Mouse (Mus musculus): ENCODE data around the gene Slc35c1. TPM values are rescaled to one million over a fixed set of nuclear protein-coding genes. Genes with fewer than 3 reads are reported as not detected.
"Not testable (repeated sequence)": the region's sequence is repeated elsewhere in the genome, so short reads cannot be mapped to it uniquely, and the experiment has no call there.

Slc35c1 gene
- polyA plus RNA-seq, 1 experiment from 2014 or later = 6.9 TPM

- Histone ChIP-seq H3K27me3 (peaks cover 47% of the 10 kb centered on the region), H3K36me3 (no peaks in the 10 kb centered on the region), H3K4me2 (no peak overlapping the region), H3K9me3 (replicated peaks) (no peaks in the 10 kb centered on the region), H3K4me3 (no peak overlapping the region), H3K27ac (no peak overlapping the region), H3K9ac (no peak overlapping the region), H3K4me1 (replicated peaks) (peaks cover 34% of the 10 kb centered on the region)
- WGBS = 65% methylated on average over 8 of the region's 8 CpGs
- ATAC-seq (replicated peaks; ENCODE audit: insufficient number of reproducible peaks, insufficient read depth, low FRiP score, low read depth) = no peak
These were observed 27.5 kb upstream of the Slc35c1 start for GRCm38 (mm10) chr2:92487791-92488190.

GRCm38 (mm10) chr2:92486911-92487310, 26.6 kb upstream of the Slc35c1 start:
- 53% methylated on average over 2 of the region's 2 CpGs for WGBS
- Histone ChIP-seq H3K9me3 (replicated peaks) (no peaks in the 10 kb centered on the region), H3K4me2 (no peak overlapping the region), H3K4me3 (no peak overlapping the region), H3K9ac (no peak overlapping the region), H3K36me3 (no peaks in the 10 kb centered on the region), H3K27me3 (peaks cover 51% of the 10 kb centered on the region), H3K4me1 (replicated peaks) (peaks cover 30% of the 10 kb centered on the region), H3K27ac (no peak overlapping the region)
- ATAC-seq (replicated peaks; ENCODE audit: insufficient number of reproducible peaks, insufficient read depth, low FRiP score, low read depth) = no peak

- Histone ChIP-seq H3K4me1 (replicated peaks) (peaks cover 25% of the 10 kb centered on the region), H3K27ac (no peak overlapping the region), H3K9ac (no peak overlapping the region), H3K4me2 (peak overlapping the region; percentile 51), H3K9me3 (replicated peaks) (no peaks in the 10 kb centered on the region), H3K36me3 (no peaks in the 10 kb centered on the region), H3K4me3 (0 out of 2 replicates have a peak overlapping the region, but pooled peaks have one; percentile 13), H3K27me3 (peaks cover 51% of the 10 kb centered on the region)
- WGBS = 2% methylated on average over 11 of the region's 11 CpGs
- ATAC-seq (replicated peaks; ENCODE audit: insufficient number of reproducible peaks, insufficient read depth, low FRiP score, low read depth) = no peak
These were observed 26.1 kb upstream of the Slc35c1 start for GRCm38 (mm10) chr2:92486403-92486802.

DNA sequence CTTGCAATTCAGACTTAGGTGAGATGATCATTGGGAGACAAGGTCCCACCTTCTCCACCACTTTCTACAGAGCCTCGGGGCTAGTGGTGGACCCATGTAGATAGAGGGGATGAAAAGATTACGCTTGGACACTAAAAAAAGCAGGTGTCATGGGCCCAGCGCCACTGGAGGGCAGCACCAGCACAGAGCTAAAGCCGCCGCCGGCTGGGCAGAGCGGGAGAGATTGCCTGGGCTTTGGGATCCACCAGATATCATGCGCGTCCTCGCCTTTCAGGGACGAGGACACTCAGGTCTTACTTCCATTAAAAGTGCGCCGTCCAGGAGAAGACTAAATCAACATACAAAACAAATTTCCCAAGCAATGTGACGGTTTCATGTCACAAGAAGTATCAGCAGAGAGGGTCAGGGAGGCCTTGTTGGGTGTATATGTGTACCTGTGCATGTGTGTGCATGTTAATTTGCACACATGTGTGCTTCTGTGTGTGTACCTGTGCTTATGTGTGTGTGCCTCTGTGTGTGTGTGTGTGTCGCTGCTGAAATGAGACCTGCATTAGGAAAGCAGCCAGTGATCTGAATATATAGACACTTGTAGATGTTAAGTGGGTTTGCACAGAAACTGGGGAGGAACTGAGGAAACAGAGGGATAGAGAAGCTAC, 25.4 kb upstream of the Slc35c1 start:
- no peak overlapping the region for H3K27ac ChIP-seq
- H3K9me3 ChIP-seq (replicated peaks) = no peaks in the 10 kb centered on the region
- 8% methylated on average over 15 of the region's 15 CpGs for WGBS
- peak overlapping the region; percentile 60; the same call in 1 of the 2 replicates for H3K4me2 ChIP-seq
- no peak for ATAC-seq (replicated peaks; ENCODE audit: insufficient number of reproducible peaks, insufficient read depth, low FRiP score, low read depth)
- H3K9ac ChIP-seq = no peak overlapping the region
- H3K27me3 ChIP-seq = peaks cover 51% of the 10 kb centered on the region
- peaks cover 19% of the 10 kb centered on the region for H3K4me1 ChIP-seq (replicated peaks)
- H3K4me3 ChIP-seq = no peak overlapping the region
- no peaks in the 10 kb centered on the region for H3K36me3 ChIP-seq

DNA sequence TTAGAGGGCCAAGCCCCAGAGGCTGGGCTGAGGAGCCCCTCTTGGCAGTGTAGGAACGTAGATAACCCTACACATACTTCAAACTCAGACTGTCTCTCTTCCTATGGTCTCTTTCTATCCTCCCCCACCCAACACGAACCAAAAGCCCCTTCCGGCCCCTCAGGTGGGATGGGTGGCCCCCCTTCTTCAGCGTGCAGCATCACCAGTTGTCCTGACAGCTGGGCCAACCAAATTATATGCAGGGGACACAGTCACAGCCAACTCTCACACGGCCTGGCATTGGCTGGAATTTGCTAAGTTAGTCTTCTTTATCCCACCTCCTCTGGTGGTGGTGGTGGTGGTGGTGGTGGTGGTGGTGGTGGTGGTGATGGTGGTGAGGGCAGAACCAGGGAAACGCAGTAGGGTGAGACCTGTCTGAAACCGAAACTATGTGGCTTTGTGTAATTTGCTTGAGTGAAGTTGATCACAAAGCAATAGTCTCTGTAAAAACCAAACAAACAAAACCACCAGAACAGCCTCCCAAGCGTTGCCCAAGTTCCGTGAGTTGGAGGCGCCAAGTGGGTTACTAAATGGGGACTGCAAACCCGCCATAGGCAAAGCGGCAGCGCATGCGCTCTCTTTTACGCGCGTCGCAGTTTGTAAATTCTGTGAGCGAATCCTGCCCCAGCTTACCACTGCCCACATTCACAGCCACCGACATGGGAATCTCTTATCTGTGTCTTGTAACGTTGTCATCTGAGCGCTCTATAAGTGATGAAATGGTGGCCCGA, 24.1 kb upstream of the Slc35c1 start:
- Histone ChIP-seq H3K36me3 (no peaks in the 10 kb centered on the region), H3K9me3 (replicated peaks) (no peaks in the 10 kb centered on the region), H3K4me1 (replicated peaks) (peaks cover 15% of the 10 kb centered on the region), H3K27ac (no peak overlapping the region), H3K27me3 (peaks cover 49% of the 10 kb centered on the region), H3K9ac (no peak overlapping the region), H3K4me3 (peak overlapping the region; percentile 35), H3K4me2 (peak overlapping the region; percentile 60)
- ATAC-seq (replicated peaks; ENCODE audit: insufficient number of reproducible peaks, insufficient read depth, low FRiP score, low read depth) = no peak
- 22% methylated on average over 23 of the region's 23 CpGs for WGBS

GRCm38 (mm10) chr2:92483505-92483904, 23.2 kb upstream of the Slc35c1 start:
- Histone ChIP-seq H3K4me1 (replicated peaks) (peaks cover 15% of the 10 kb centered on the region), H3K9me3 (replicated peaks) (no peaks in the 10 kb centered on the region), H3K27ac (no peak overlapping the region), H3K4me2 (no peak overlapping the region), H3K36me3 (no peaks in the 10 kb centered on the region), H3K4me3 (no peak overlapping the region), H3K27me3 (peaks cover 45% of the 10 kb centered on the region), H3K9ac (no peak overlapping the region)
- WGBS = 45% methylated on average over 5 of the region's 5 CpGs
- ATAC-seq (replicated peaks; ENCODE audit: insufficient number of reproducible peaks, insufficient read depth, low FRiP score, low read depth) = no peak

- Histone ChIP-seq H3K4me3 (no peak overlapping the region), H3K9ac (no peak overlapping the region), H3K4me2 (no peak overlapping the region), H3K9me3 (replicated peaks) (no peaks in the 10 kb centered on the region), H3K27me3 (peaks cover 40% of the 10 kb centered on the region), H3K4me1 (replicated peaks) (peaks cover 22% of the 10 kb centered on the region), H3K36me3 (no peaks in the 10 kb centered on the region), H3K27ac (no peak overlapping the region)
- ATAC-seq (replicated peaks; ENCODE audit: insufficient number of reproducible peaks, insufficient read depth, low FRiP score, low read depth) = no peak
- 26% methylated on average over 1 of the region's 1 CpGs for WGBS
These were observed 22.2 kb upstream of the Slc35c1 start for GRCm38 (mm10) chr2:92482551-92482950.

GRCm38 (mm10) chr2:92478313-92478688, 18.0 kb upstream of the Slc35c1 start:
- ATAC-seq (replicated peaks; ENCODE audit: insufficient number of reproducible peaks, insufficient read depth, low FRiP score, low read depth) = no peak
- H3K9ac ChIP-seq = no peak overlapping the region

GRCm38 (mm10) chr2:92477672-92478312, 17.5 kb upstream of the Slc35c1 start:
- H3K36me3 ChIP-seq = no peaks in the 10 kb centered on the region
- H3K9ac ChIP-seq = no peak overlapping the region
- H3K9me3 ChIP-seq (replicated peaks) = no peaks in the 10 kb centered on the region
- no peak overlapping the region for H3K4me2 ChIP-seq
- peaks cover 3% of the 10 kb centered on the region; the same call in 1 of the 2 replicates for H3K27me3 ChIP-seq
- peak overlapping the region; percentile 42 for H3K27ac ChIP-seq
- no peak overlapping the region for H3K4me3 ChIP-seq
- ATAC-seq (replicated peaks; ENCODE audit: insufficient number of reproducible peaks, insufficient read depth, low FRiP score, low read depth) = peak; percentile 74; the same call in 1 of the 2 replicates
- WGBS = 53% methylated on average over 12 of the region's 12 CpGs
- H3K4me1 ChIP-seq (replicated peaks) = peaks cover 6% of the 10 kb centered on the region

More at GRCm38 (mm10) chr2:92478313-92478688, 18.0 kb upstream of the Slc35c1 start:
- no peaks in the 10 kb centered on the region for H3K36me3 ChIP-seq
- no peak overlapping the region for H3K4me3 ChIP-seq
- WGBS = 74% methylated on average over 4 of the region's 4 CpGs
- peaks cover 6% of the 10 kb centered on the region for H3K4me1 ChIP-seq (replicated peaks)
- no peak overlapping the region for H3K27ac ChIP-seq
- H3K27me3 ChIP-seq = peaks cover 8% of the 10 kb centered on the region
- no peaks in the 10 kb centered on the region for H3K9me3 ChIP-seq (replicated peaks)
- H3K4me2 ChIP-seq = no peak overlapping the region

DNA sequence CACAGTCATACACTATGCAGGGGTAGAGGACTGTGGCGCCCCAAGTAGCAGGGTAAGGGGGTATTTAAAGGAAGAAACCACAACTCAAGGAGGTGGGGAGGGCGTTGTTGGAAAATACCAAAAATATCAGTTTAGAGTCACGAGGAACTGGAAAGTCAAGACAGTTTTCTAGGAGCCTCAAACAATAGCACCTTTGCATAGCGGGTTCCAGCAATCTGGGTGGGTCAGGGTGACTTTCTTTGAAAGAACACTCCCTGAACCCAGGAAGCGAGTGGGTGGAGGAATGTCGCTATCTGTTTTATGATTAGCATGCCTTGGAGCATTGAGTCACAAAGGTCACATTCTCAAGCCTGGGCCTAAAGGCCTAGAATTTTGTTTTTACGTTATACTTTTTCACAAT, 16.2 kb upstream of the Slc35c1 start:
- WGBS = 78% methylated on average over 7 of the region's 7 CpGs
- H3K9me3 ChIP-seq (replicated peaks); H3K4me1 ChIP-seq (replicated peaks); H3K9ac ChIP-seq; H3K27ac ChIP-seq; H3K4me3 ChIP-seq; H3K4me2 ChIP-seq; H3K27me3 ChIP-seq; ATAC-seq (replicated peaks; ENCODE audit: insufficient number of reproducible peaks, insufficient read depth, low FRiP score, low read depth); H3K36me3 ChIP-seq: not testable (repeated sequence)

GRCm38 (mm10) chr2:92475711-92476110, 15.4 kb upstream of the Slc35c1 start:
- Histone ChIP-seq H3K4me1 (replicated peaks) (peaks cover 6% of the 10 kb centered on the region), H3K27me3 (no peaks in the 10 kb centered on the region), H3K9me3 (replicated peaks) (no peaks in the 10 kb centered on the region), H3K27ac (no peak overlapping the region), H3K9ac (no peak overlapping the region), H3K4me3 (no peak overlapping the region), H3K36me3 (no peaks in the 10 kb centered on the region), H3K4me2 (no peak overlapping the region)
- ATAC-seq (replicated peaks; ENCODE audit: insufficient number of reproducible peaks, insufficient read depth, low FRiP score, low read depth) = no peak
- WGBS = 73% methylated on average over 2 of the region's 2 CpGs
